Mouse (Mus musculus): ENCODE results near the gene Alpk1. TPM values are rescaled to one million over a fixed set of nuclear protein-coding genes. Genes with fewer than 3 reads are reported as not detected.
A peak's percentile ranks its signal among the peaks of the same experiment; 100 is the strongest.

The Alpk1 gene
- polyA plus RNA-seq, 2 experiments: 1.5 to 3.0 TPM

GRCm38 (mm10) chr3:127651742-127652653, 128.3 kb downstream of the Alpk1 start:
- H3K27me3 ChIP-seq (ENCODE audit: control insufficient read depth, insufficient read depth, low read length): peaks cover 4% of the 10 kb centered on the region; the same call in 1 of the 2 replicates
- ATAC-seq (ENCODE audit: low FRiP score, low read depth): no peak
- no peaks in the 10 kb centered on the region for H3K9me3 ChIP-seq (ENCODE audit: control insufficient read depth, low read length)
- no peaks in the 10 kb centered on the region for H3K4me1 ChIP-seq (ENCODE audit: control insufficient read depth, insufficient read depth, low read length)
- WGBS: 51% methylated on average over 7 of the region's 7 CpGs
- H3K4me2 ChIP-seq (replicated peaks; ENCODE audit: low read depth, low read length, severe bottlenecking): no peak overlapping the region
- no peak overlapping the region for H3K27ac ChIP-seq (replicated peaks; ENCODE audit: low read depth, low read length)
- no peak for TF ChIP-seq POLR2A (IDR thresholded peaks at IDR 0.05; ENCODE audit: borderline replicate concordance, extremely low read depth, insufficient read depth, insufficient read length)
- no peak for DNase-seq (ENCODE audit: low spot score)
- no peak overlapping the region for H3K9ac ChIP-seq (ENCODE audit: low read depth, low read length, severe bottlenecking)
- no peaks in the 10 kb centered on the region for H3K36me3 ChIP-seq (ENCODE audit: control insufficient read depth, insufficient read depth, low read length)
- H3K4me3 ChIP-seq (replicated peaks; ENCODE audit: low read length): no peak overlapping the region

GRCm38 (mm10) chr3:127646156-127646825, 134.0 kb downstream of the Alpk1 start:
- Histone ChIP-seq H3K36me3 (ENCODE audit: control insufficient read depth, insufficient read depth, low read length) (no peaks in the 10 kb centered on the region), H3K9ac (ENCODE audit: low read depth, low read length, severe bottlenecking) (no peak overlapping the region), H3K4me3 (replicated peaks; ENCODE audit: low read length) (no peak overlapping the region), H3K4me2 (replicated peaks; ENCODE audit: low read depth, low read length, severe bottlenecking) (no peak overlapping the region), H3K27me3 (ENCODE audit: control insufficient read depth, insufficient read depth, low read length) (peaks cover 56% of the 10 kb centered on the region), H3K4me1 (ENCODE audit: control insufficient read depth, insufficient read depth, low read length) (no peaks in the 10 kb centered on the region), H3K9me3 (ENCODE audit: control insufficient read depth, low read length) (no peaks in the 10 kb centered on the region), H3K27ac (replicated peaks; ENCODE audit: low read depth, low read length) (no peak overlapping the region)
- WGBS: 26% methylated on average over 18 of the region's 18 CpGs
- ATAC-seq (ENCODE audit: low FRiP score, low read depth) (no peak), DNase-seq (ENCODE audit: low spot score) (no peak)
- no peak for TF ChIP-seq POLR2A (IDR thresholded peaks at IDR 0.05; ENCODE audit: borderline replicate concordance, extremely low read depth, insufficient read depth, insufficient read length)

- 5% methylated on average over 5 of the region's 5 CpGs for WGBS
- H3K4me2 ChIP-seq (replicated peaks; ENCODE audit: low read depth, low read length, severe bottlenecking): no peak overlapping the region
- H3K4me3 ChIP-seq (replicated peaks; ENCODE audit: low read length): no peak overlapping the region
- no peaks in the 10 kb centered on the region for H3K36me3 ChIP-seq (ENCODE audit: control insufficient read depth, insufficient read depth, low read length)
- H3K4me1 ChIP-seq (ENCODE audit: control insufficient read depth, insufficient read depth, low read length): peaks cover 9% of the 10 kb centered on the region; the same call in 1 of the 2 replicates
- TF ChIP-seq POLR2A (IDR thresholded peaks at IDR 0.05; ENCODE audit: borderline replicate concordance, extremely low read depth, insufficient read depth, insufficient read length): no peak
- no peaks in the 10 kb centered on the region for H3K9me3 ChIP-seq (ENCODE audit: control insufficient read depth, low read length)
- peaks cover 94% of the 10 kb centered on the region for H3K27me3 ChIP-seq (ENCODE audit: control insufficient read depth, insufficient read depth, low read length)
- ATAC-seq (ENCODE audit: low FRiP score, low read depth) (no peak), DNase-seq (ENCODE audit: low spot score) (no peak)
- no peak overlapping the region for H3K27ac ChIP-seq (replicated peaks; ENCODE audit: low read depth, low read length)
- H3K9ac ChIP-seq (ENCODE audit: low read depth, low read length, severe bottlenecking): no peak overlapping the region
Measured at GRCm38 (mm10) chr3:127642211-127642610, 138.1 kb downstream of the Alpk1 start.

- Histone ChIP-seq H3K4me1 (ENCODE audit: control insufficient read depth, insufficient read depth, low read length) (peaks cover 9% of the 10 kb centered on the region; the same call in 1 of the 2 replicates), H3K27ac (replicated peaks; ENCODE audit: low read depth, low read length) (no peak overlapping the region), H3K9ac (ENCODE audit: low read depth, low read length, severe bottlenecking) (no peak overlapping the region), H3K27me3 (ENCODE audit: control insufficient read depth, insufficient read depth, low read length) (peaks cover 94% of the 10 kb centered on the region), H3K9me3 (ENCODE audit: control insufficient read depth, low read length) (no peaks in the 10 kb centered on the region), H3K4me3 (replicated peaks; ENCODE audit: low read length) (no peak overlapping the region), H3K36me3 (ENCODE audit: control insufficient read depth, insufficient read depth, low read length) (no peaks in the 10 kb centered on the region), H3K4me2 (replicated peaks; ENCODE audit: low read depth, low read length, severe bottlenecking) (0 out of 2 replicates have a peak overlapping the region, but pooled peaks have one; percentile 21)
- 3% methylated on average over 37 of the region's 37 CpGs for WGBS
- DNase-seq (ENCODE audit: low spot score) (no peak), ATAC-seq (ENCODE audit: low FRiP score, low read depth) (no peak)
- TF ChIP-seq POLR2A (IDR thresholded peaks at IDR 0.05; ENCODE audit: borderline replicate concordance, extremely low read depth, insufficient read depth, insufficient read length): no peak
Measured at GRCm38 (mm10) chr3:127640762-127641700, 139.3 kb downstream of the Alpk1 start.
